Mouse (Mus musculus) cortical plate, adult 2 months (tissue): Measurements from ENCODE around the gene Homez.

Experiments used
- CTCF ChIP-seq: fragments of 200-500 bp; IDR thresholded peaks from 2 replicates; pipeline ENCODE4 v1.5.1; 2011; ENCODE audit warnings: mild to moderate bottlenecking, control low read depth, low read length; ENCODE audit not compliant: insufficient read depth; ENCODE audit errors: extremely low read depth
- POLR2A ChIP-seq: fragments of 200-500 bp; IDR thresholded peaks from 2 replicates; pipeline ENCODE4 v1.6.1; 2011; ENCODE audit warnings: mild to moderate bottlenecking, low read length, control low read depth; ENCODE audit not compliant: insufficient read depth; ENCODE audit errors: extremely low read depth

GRCm38 (mm10) chr14:54856703-54857102, 14.1 kb downstream of the Homez start:
- TF ChIP-seq CTCF = no peak
- no peak for TF ChIP-seq POLR2A
